Mouse (Mus musculus): Measurements from ENCODE around the gene Shank1.

DNA sequence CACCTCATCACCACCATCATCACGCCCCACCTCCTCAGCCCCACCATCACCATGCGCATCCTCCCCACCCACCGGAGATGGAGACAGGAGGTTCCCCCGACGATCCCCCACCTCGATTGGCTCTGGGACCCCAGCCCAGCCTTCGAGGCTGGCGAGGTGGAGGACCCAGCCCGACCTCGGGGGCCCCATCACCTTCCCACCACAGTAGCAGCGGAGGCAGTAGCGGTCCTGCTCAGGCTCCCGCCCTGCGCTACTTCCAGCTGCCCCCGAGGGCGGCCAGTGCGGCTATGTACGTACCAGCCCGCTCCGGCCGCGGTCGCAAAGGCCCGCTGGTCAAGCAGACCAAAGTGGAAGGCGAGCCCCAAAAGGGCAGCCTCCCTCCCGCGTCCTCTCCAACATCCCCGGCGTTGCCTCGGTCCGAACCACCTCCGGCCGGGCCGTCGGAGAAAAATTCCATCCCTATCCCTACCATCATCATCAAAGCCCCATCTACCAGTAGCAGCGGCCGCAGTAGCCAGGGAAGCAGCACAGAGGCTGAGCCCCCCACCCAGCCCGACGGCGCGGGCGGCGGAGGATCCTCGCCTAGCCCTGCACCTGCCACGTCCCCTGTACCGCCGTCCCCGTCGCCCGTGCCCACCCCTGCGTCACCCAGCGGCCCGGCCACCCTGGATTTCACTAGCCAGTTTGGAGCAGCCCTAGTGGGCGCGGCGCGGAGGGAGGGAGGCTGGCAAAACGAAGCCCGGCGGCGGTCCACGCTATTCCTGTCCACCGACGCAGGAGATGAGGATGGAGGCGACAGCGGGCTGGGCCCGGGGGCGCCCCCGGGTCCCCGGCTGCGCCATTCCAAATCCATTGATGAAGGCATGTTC, 42.1 kb downstream of the Shank1 start:
- TF ChIP-seq POLR2A (IDR thresholded peaks at IDR 0.05; ENCODE audit: borderline replicate concordance, control insufficient read depth, low read depth, low read length) (no peak), CTCF (IDR thresholded peaks at IDR 0.05; ENCODE audit: control insufficient read depth, insufficient read depth, low read length) (no peak)

Measured in bone marrow, adult 2 months (tissue).